Mouse (Mus musculus) liver, postnatal 0 days (tissue): Measurements from ENCODE around the gene Rapgef2. TPM values are rescaled to one million over a fixed set of nuclear protein-coding genes. Genes with fewer than 3 reads are reported as not detected.
"Not testable (repeated sequence)": the region's sequence is repeated elsewhere in the genome, so short reads cannot be mapped to it uniquely, and the experiment has no call there.

Source experiments
- ATAC-seq: fragments of 200-750 bp; cut with Nextera tagmentation; 2 replicates; pipeline ENCODE4 v1.8.0; 2017; ENCODE audit warnings: mild to moderate bottlenecking, moderate library complexity
- DNase-seq: peaks from one replicate; pipeline ENCODE4 v3.0.0-alpha.2; 2016
- H3K27ac ChIP-seq: fragments of 300-500 bp; sonication (generic); 2 replicates; pipeline ENCODE4 v1.5.1; 2014; ENCODE audit warnings: antibody characterized with exemption, moderate library complexity, mild to moderate bottlenecking, low read depth
- H3K27me3 ChIP-seq: fragments of 300-500 bp; sonication (generic); 2 replicates; pipeline ENCODE4 v1.6.1; 2014; ENCODE audit warnings: low read length, control low read depth, mixed read lengths; ENCODE audit not compliant: insufficient read depth
- H3K36me3 ChIP-seq: fragments of 300-500 bp; sonication (generic); replicated peaks from 2 replicates; pipeline ENCODE4 v1.6.1; 2014; ENCODE audit warnings: mild to moderate bottlenecking, control low read depth, low read length, moderate library complexity, mixed read lengths; ENCODE audit not compliant: insufficient read depth
- H3K4me1 ChIP-seq: fragments of 300-500 bp; sonication (generic); 2 replicates; pipeline ENCODE4 v1.6.1; 2014; ENCODE audit warnings: antibody characterized with exemption, mild to moderate bottlenecking, control low read depth; ENCODE audit not compliant: insufficient read depth
- H3K4me2 ChIP-seq: fragments of 300-500 bp; sonication (generic); 2 replicates; pipeline ENCODE4 v1.6.1; 2014; ENCODE audit warnings: low read depth, mild to moderate bottlenecking, low read length, moderate library complexity, mixed read lengths
- H3K4me3 ChIP-seq: fragments of 300-500 bp; sonication (generic); 2 replicates; pipeline ENCODE4 v1.5.1; 2014; ENCODE audit warnings: low read depth, low read length
- H3K9ac ChIP-seq: fragments of 300-500 bp; sonication (generic); replicated peaks from 2 replicates; pipeline ENCODE4 v1.6.1; 2014; ENCODE audit warnings: mild to moderate bottlenecking, moderate library complexity
- H3K9me3 ChIP-seq: fragments of 300-500 bp; sonication (generic); 2 replicates; pipeline ENCODE4 v1.6.1; 2016; ENCODE audit warnings: mild to moderate bottlenecking, control low read depth, low read length, mixed read lengths
- CTCF ChIP-seq: sonication (generic); IDR thresholded peaks from 2 replicates; pipeline ENCODE4 v1.5.1; 2016; ENCODE audit warnings: antibody characterized with exemption, low read depth
- EP300 ChIP-seq: IDR thresholded peaks from 2 replicates; pipeline ENCODE4 v1.6.1; 2016; ENCODE audit warnings: antibody characterized with exemption, low read depth, mild to moderate bottlenecking
- WGBS: fragments of 180-500 bp; shearing (Covaris S2); extraction: QIAGEN DNeasy Blood & Tissue Kit; methylation state at CpG from one replicate; pipeline ENCODE4 v1.1.7; 2014; ENCODE audit not compliant: insufficient replicate concordance; 5-methylcytosine and 5-hydroxymethylcytosine counted together
- polyA plus RNA-seq: library from polyadenylated mRNA; unstranded; fragments of >200 nt; fragmentation: Nextera tagmentation; extraction: Ambion mirVana; gene quantifications from 2 replicates; pipeline ENCODE4 v1.2.1, GENCODE M21; 2015

Rapgef2 gene
- polyA plus RNA-seq, 1 experiment from 2014 or later: 1.8 TPM

DNA sequence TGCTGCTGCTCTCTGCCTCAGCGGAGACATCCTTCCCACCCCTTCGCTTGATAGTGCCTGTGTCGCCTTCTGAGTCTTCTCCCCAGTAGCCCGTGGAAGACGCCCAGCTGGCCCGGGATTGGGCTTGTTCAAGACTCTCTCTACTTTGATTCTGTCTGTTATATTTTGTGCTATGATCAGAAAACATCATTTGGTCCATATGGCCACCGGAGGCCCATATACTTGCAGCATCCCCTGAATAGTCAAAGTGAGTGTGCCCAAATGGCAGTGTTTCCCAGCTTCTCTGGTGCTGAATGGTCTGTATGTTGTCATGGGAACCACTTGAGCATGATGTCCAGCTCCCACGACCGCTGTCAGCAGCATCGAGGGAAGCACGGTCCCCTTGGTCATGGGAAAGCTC is 217.3 kb downstream of the Rapgef2 start:
- Histone ChIP-seq H3K36me3 (peaks cover 30% of the 10 kb centered on the region), H3K27ac (no peak overlapping the region), H3K9me3 (no peaks in the 10 kb centered on the region), H3K4me2 (no peak overlapping the region), H3K27me3 (no peaks in the 10 kb centered on the region), H3K4me1 (no peaks in the 10 kb centered on the region), H3K9ac (no peak overlapping the region), H3K4me3 (no peak overlapping the region)
- TF ChIP-seq CTCF (no peak), EP300 (no peak)
- 86% methylated on average over 11 of the region's 11 CpGs for WGBS
- ATAC-seq (no peak), DNase-seq (no peak)

DNA sequence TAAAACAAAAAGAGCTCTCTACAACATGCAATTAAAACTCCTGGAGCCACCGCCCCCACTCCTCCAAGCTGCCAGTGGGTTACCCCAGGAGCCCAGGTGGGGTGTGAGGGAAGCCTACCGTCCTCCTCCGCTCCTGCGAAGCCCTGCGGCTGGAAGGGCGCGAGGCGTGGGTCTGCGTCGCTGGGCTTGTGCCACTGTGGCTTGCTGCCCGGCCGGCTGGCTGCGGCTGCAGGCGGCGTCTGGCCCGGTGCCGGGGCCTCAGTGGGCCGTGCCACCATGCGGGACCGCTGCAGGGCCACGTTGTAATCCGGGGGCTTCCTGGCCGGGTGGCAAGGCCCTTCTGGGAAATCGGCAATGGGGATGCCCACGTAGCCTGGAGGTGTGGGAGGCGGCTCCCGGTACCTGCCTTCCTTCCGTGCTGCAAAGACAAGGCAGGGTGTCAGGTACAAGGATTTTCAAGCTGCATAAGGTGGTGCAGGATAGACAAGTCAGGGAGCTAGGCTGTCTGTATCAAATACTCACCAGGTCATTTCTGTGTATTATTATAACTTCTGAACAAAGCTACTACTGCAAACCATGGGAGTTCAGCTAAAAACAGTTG is 219.8 kb downstream of the Rapgef2 start:
- Histone ChIP-seq H3K27ac (no peak overlapping the region), H3K4me1 (no peaks in the 10 kb centered on the region), H3K9me3 (no peaks in the 10 kb centered on the region), H3K4me3 (no peak overlapping the region), H3K4me2 (no peak overlapping the region), H3K9ac (no peak overlapping the region), H3K27me3 (no peaks in the 10 kb centered on the region), H3K36me3 (peaks cover 31% of the 10 kb centered on the region)
- DNase-seq (no peak), ATAC-seq (no peak)
- no peak for TF ChIP-seq EP300
- TF ChIP-seq CTCF: no peak
- WGBS: 92% methylated on average over 28 of the region's 28 CpGs

DNA sequence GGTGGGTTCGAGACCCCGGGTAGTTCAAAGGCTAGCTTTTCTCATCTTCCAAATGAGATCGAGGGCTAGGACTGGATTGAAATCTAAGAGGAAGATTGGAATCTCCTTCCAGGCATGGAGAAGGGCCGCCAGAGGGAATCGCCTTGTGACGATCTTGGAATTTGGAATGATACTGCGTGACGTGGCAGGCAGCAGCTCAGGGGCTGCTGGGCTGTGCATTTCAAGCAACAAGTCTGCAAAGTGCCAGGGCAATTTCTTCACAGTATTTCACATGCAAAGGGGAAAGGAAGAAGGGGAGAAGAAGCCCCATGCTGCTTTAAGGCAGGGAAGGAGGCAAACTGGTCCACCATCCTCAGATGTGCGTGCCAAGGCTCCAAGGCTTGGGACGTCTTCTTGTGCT is 222.2 kb downstream of the Rapgef2 start:
- ATAC-seq: no peak
- WGBS: 84% methylated on average over 10 of the region's 10 CpGs
- TF ChIP-seq EP300 (no peak), CTCF (no peak)

DNA sequence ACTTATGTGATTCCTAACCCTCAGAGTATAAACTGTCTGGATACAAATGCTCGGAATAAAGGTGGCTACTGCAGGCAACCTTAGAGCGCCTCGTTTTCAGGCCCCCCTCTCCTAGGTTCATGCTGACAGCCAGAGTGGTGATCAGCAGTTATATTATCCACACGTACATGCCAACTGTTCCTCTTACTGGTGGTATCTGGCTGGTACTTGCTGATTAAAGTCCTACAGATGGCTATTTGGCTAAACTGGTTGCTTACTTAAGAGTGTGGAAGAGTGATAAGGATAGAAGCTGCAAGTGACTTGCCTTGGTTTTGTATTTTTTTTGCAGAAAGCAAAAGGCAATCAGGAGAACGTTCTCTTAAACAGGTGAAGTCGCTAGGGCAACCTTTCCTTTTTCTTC is 224.9 kb downstream of the Rapgef2 start:
- TF ChIP-seq CTCF: no peak
- TF ChIP-seq EP300: peak; percentile 96
- no peak for ATAC-seq

More for the DNA sequence above, 222.2 kb downstream of the Rapgef2 start:
- H3K9me3 ChIP-seq: no peaks in the 10 kb centered on the region
- H3K4me2 ChIP-seq: no peak overlapping the region
- no peak overlapping the region for H3K9ac ChIP-seq
- peaks cover 25% of the 10 kb centered on the region for H3K36me3 ChIP-seq
- no peaks in the 10 kb centered on the region for H3K4me1 ChIP-seq
- DNase-seq: no peak
- H3K27me3 ChIP-seq: no peaks in the 10 kb centered on the region
- H3K4me3 ChIP-seq: no peak overlapping the region
- H3K27ac ChIP-seq: no peak overlapping the region

DNA sequence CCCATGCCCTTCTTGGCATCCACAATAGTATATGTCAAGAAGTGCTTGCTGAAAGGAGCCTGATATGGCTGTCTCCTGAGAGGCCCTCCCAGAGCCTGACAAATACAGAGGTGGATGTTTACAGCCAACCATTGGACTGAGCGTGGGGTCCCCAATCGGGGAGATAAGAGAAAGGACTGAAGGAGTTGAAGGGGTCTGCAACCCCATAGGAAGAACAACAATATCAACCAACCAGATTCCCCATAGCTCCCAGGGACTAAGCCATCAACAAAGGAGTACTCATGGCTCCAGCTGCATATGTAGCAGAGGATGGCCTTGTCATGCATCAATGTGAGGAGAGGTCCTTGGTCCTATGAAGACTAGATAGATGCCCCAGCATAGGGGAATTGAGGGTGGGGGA is 227.8 kb downstream of the Rapgef2 start:
- not testable (repeated sequence) for ATAC-seq, H3K4me3 ChIP-seq, H3K4me2 ChIP-seq, DNase-seq, H3K9ac ChIP-seq, H3K4me1 ChIP-seq, H3K36me3 ChIP-seq, H3K27ac ChIP-seq, H3K9me3 ChIP-seq, H3K27me3 ChIP-seq
- WGBS: 81% methylated on average over 2 of the region's 2 CpGs

More for the DNA sequence above, 224.9 kb downstream of the Rapgef2 start:
- H3K9ac ChIP-seq: no peak overlapping the region
- no peaks in the 10 kb centered on the region for H3K4me1 ChIP-seq
- no peak overlapping the region for H3K4me2 ChIP-seq
- no peak overlapping the region for H3K4me3 ChIP-seq
- WGBS: 56% methylated on average over 6 of the region's 6 CpGs
- peaks cover 16% of the 10 kb centered on the region for H3K36me3 ChIP-seq
- no peaks in the 10 kb centered on the region for H3K27me3 ChIP-seq
- no peak overlapping the region for H3K27ac ChIP-seq
- no peaks in the 10 kb centered on the region for H3K9me3 ChIP-seq
- no peak for DNase-seq

DNA sequence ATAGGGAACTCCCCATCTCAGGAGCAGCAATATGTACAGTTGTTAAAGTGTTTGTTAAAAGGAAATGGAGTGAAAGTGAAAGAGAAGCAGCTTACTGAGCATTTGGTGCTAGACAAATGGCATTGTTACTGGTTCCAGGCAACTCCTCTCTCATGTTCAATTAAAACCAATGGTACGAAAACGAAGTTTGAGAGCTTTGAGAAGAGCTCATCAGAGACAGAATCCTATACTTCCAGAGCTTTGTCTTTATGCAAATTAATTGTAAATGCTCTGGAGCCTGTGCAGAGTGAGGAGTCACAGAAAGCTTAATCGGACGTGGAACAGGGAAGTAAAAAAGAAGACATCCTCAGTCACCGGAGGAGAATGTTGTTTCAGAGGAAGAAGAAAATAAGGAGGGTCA is 241.1 kb downstream of the Rapgef2 start:
- no peak for TF ChIP-seq EP300
- TF ChIP-seq CTCF: no peak
- H3K4me1 ChIP-seq: no peaks in the 10 kb centered on the region
- H3K4me3 ChIP-seq: no peak overlapping the region
- 77% methylated on average over 5 of the region's 5 CpGs for WGBS
- H3K27me3 ChIP-seq: no peaks in the 10 kb centered on the region
- no peak for DNase-seq
- H3K9me3 ChIP-seq: no peaks in the 10 kb centered on the region; the same call in 1 of the 2 replicates
- no peaks in the 10 kb centered on the region for H3K36me3 ChIP-seq
- no peak overlapping the region for H3K4me2 ChIP-seq
- no peak overlapping the region for H3K9ac ChIP-seq
- H3K27ac ChIP-seq: no peak overlapping the region
- no peak for ATAC-seq

DNA sequence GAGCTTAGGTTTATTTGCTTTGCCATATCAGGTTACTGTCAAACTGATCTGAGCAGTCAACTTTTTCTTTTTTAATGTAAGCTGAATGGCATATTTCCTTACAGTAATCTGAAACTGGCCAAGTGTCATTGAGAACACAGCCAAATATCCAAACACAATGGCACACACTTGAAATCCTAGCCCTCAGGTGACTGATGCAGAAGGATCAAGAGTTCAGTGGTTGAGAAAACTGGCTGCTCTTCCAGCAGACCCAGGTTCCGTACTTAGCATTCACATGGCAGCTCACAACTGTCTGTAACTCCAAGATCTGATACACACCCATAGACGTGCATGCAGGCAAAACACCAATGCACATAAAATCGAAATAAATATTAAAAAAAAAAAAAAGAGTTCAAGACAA is 243.3 kb downstream of the Rapgef2 start:
- Histone ChIP-seq H3K4me3 (no peak overlapping the region), H3K27ac (no peak overlapping the region), H3K9ac (no peak overlapping the region), H3K4me1 (no peaks in the 10 kb centered on the region), H3K9me3 (no peaks in the 10 kb centered on the region; the same call in 1 of the 2 replicates), H3K4me2 (no peak overlapping the region), H3K27me3 (no peaks in the 10 kb centered on the region), H3K36me3 (no peaks in the 10 kb centered on the region)
- DNase-seq: no peak
- TF ChIP-seq CTCF (no peak), EP300 (no peak)
- ATAC-seq: no peak
- WGBS: 74% methylated on average over 3 of the region's 3 CpGs
